Mouse (Mus musculus) lung, embryonic 14.5 days (tissue): Measurements from ENCODE around the gene Ptpn20. TPM values are rescaled to one million over a fixed set of nuclear protein-coding genes. Genes with fewer than 3 reads are reported as not detected.
A peak's percentile ranks its signal among the peaks of the same experiment; 100 is the strongest.

Source experiments
- ATAC-seq: fragments of 200-750 bp; cut with Nextera tagmentation; 2 replicates; pipeline ENCODE4 v1.8.0; 2017; ENCODE audit warnings: mild to moderate bottlenecking, moderate TSS enrichment, moderate library complexity; ENCODE audit not compliant: insufficient read depth
- DNase-seq: peaks from one replicate; pipeline ENCODE4 v3.0.0-alpha.2; 2015
- H3K27ac ChIP-seq: fragments of 300-500 bp; sonication (generic); 2 replicates; pipeline ENCODE4 v1.5.1; 2014; ENCODE audit warnings: low read depth, mild to moderate bottlenecking, moderate library complexity
- H3K27me3 ChIP-seq: fragments of 300-500 bp; sonication (generic); 2 replicates; pipeline ENCODE4 v1.6.1; 2014; ENCODE audit warnings: low read length, control low read depth; ENCODE audit not compliant: insufficient read depth
- H3K36me3 ChIP-seq: fragments of 300-500 bp; sonication (generic); 2 replicates; pipeline ENCODE4 v1.6.1; 2014; ENCODE audit warnings: control low read depth; ENCODE audit not compliant: insufficient read depth
- H3K4me1 ChIP-seq: fragments of 300-500 bp; sonication (generic); 2 replicates; pipeline ENCODE4 v1.6.1; 2014; ENCODE audit warnings: antibody characterized with exemption, control low read depth; ENCODE audit not compliant: insufficient read depth
- H3K4me2 ChIP-seq: fragments of 300-500 bp; sonication (generic); 2 replicates; pipeline ENCODE4 v1.6.1; 2014; ENCODE audit warnings: mild to moderate bottlenecking
- H3K4me3 ChIP-seq: fragments of 300-500 bp; sonication (generic); 2 replicates; pipeline ENCODE4 v1.5.1; 2014; ENCODE audit warnings: low read depth, low read length
- H3K9ac ChIP-seq: fragments of 300-500 bp; sonication (generic); 2 replicates; pipeline ENCODE4 v1.6.1; 2014
- H3K9me3 ChIP-seq: fragments of 300-500 bp; sonication (generic); 2 replicates; pipeline ENCODE4 v1.6.1; 2016; ENCODE audit warnings: low read depth, low read length, control low read depth
- CTCF ChIP-seq: IDR thresholded peaks from 2 replicates; pipeline ENCODE4 v1.5.1; 2016; ENCODE audit warnings: antibody characterized with exemption, low read depth
- WGBS: fragments of 180-500 bp; shearing (Covaris S2); extraction: QIAGEN DNeasy Blood & Tissue Kit; methylation state at CpG from one replicate; pipeline ENCODE4 v1.1.7; 2014; 5-methylcytosine and 5-hydroxymethylcytosine counted together
- polyA plus RNA-seq: library from polyadenylated mRNA; unstranded; fragments of >200 nt; fragmentation: Nextera tagmentation; extraction: Ambion mirVana; gene quantifications from 2 replicates; pipeline ENCODE4 v1.2.1, GENCODE M21; 2014

Gene Ptpn20
- polyA plus RNA-seq, 1 experiment from 2014 or later, result 0.09 TPM

DNA sequence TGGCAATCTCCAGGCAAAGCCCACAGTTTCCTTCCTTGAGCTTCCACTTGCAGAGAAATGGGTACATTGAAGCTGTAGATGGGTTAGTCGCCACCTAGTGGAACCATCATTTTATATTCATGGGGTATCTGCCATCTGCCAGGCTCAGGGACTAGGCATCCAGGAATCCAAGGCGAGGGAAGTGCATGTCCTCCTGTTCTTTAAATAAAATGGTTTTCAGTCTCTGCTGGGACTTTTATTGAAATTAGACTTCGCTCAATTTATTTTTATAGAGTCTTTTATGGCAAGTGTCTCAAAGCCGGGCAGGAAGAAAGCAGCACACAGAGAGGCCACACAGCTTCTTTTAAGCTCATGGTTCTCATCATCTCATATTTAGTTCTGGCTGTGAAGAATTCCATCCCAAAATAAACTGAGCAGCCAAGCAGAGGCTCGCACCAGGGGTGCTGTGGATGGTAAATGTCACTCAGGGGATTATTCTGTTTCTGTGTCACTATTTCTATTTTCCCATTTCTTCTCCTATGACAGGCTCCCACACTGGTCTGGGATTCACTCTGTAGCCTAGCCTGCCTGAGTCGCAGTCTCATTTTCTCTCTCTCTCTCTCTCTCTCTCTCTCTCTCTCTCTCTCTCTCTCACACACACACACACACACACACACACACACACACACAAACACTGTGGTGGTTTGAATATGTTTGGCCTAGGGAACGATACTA is 9.1 kb upstream of the Ptpn20 start:
- no peaks in the 10 kb centered on the region for H3K9me3 ChIP-seq
- H3K27me3 ChIP-seq, result no peaks in the 10 kb centered on the region
- H3K4me1 ChIP-seq, result no peaks in the 10 kb centered on the region
- ATAC-seq, result no peak
- TF ChIP-seq CTCF, result no peak
- no peak overlapping the region for H3K9ac ChIP-seq
- H3K36me3 ChIP-seq, result no peaks in the 10 kb centered on the region
- H3K27ac ChIP-seq, result no peak overlapping the region
- 63% methylated on average over 7 of the region's 7 CpGs for WGBS
- no peak overlapping the region for H3K4me2 ChIP-seq
- H3K4me3 ChIP-seq, result no peak overlapping the region
- DNase-seq, result no peak

DNA sequence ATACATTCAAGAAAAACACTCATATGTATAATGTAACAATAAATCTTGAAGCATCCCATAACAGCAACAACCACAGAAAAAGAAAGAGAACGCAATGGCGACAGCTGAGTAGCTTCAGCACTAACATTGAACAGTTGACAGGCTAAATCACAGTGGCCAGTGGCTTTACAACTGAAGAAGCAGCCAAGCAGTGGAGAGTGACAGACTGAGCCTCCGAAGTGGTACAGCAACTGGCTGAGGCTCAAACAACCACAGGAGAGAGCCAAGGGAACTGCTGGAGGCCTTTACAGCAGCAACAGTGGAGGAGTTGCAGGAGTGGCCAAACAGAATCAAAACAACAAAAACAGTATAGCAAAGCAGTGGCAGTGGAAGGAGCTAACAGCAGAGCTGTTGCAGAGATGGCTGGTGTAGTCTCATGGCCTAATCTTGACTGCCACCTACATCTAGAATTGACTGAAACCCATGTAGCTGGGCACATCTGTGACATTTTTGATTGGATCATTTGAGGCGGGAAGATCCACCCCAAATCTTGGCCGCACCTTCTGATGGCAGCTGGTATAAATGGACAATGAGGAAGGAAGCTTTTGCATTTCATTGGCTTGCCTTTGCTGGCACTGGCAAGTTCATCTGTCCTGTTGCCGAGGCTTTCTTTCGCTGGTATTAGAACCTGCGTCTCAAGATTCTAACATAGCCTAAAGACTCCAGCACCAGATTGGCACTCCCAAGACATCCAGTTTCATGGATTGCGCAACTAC is 9.5 kb downstream of the Ptpn20 start:
- H3K36me3 ChIP-seq, result no peaks in the 10 kb centered on the region
- WGBS, result 84% methylated on average over 9 of the region's 9 CpGs
- no peaks in the 10 kb centered on the region for H3K4me1 ChIP-seq
- no peak overlapping the region for H3K4me3 ChIP-seq
- TF ChIP-seq CTCF, result no peak
- DNase-seq (peak; percentile 56), ATAC-seq (no peak)
- H3K27ac ChIP-seq, result no peak overlapping the region
- no peak overlapping the region for H3K9ac ChIP-seq
- H3K9me3 ChIP-seq, result no peaks in the 10 kb centered on the region
- no peaks in the 10 kb centered on the region for H3K27me3 ChIP-seq
- H3K4me2 ChIP-seq, result no peak overlapping the region

DNA sequence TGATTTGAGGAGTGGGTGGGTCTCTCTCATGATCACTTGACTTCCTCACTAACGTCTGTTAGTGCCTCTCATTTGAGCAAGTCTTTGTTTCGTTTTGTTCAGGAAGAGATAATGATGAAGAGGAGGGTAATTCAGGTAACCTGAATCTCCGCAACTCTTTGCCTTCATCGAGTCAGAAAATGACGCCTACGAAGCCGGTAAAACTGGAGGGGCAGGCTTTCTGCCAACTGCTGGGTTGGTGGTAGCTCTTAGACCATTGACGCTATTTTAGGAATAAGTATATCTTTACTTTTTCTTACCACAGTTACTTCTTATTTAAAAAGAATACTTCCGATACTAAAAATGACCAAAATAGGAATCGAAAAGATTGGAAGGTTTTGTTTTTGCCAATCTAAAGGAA is 18.4 kb downstream of the Ptpn20 start:
- Histone ChIP-seq H3K4me1 (no peaks in the 10 kb centered on the region), H3K27me3 (no peaks in the 10 kb centered on the region), H3K9ac (no peak overlapping the region), H3K27ac (no peak overlapping the region), H3K9me3 (no peaks in the 10 kb centered on the region), H3K4me3 (no peak overlapping the region), H3K4me2 (no peak overlapping the region), H3K36me3 (no peaks in the 10 kb centered on the region)
- WGBS, result 69% methylated on average over 10 of the region's 10 CpGs
- no peak for TF ChIP-seq CTCF
- ATAC-seq (no peak), DNase-seq (no peak)

DNA sequence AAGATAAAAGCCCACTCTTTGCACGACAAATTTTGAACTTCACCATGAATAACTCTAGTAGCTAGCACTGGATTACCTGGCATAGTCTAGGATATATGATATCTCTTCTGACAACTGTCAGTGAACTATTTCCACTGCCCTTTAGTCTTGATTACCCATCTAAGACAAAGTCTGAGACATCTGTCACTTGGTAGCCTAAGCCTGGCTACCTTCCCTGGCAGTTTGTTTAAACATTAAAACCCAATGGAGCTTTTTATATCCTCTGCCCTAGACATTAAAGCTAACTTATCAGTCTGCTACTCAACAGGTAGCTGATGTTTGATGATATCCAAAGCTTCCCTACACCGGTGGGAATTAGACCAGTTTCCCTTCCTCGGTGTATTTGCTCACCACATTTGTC is 36.0 kb downstream of the Ptpn20 start:
- H3K9ac ChIP-seq, result no peak overlapping the region
- H3K36me3 ChIP-seq, result no peaks in the 10 kb centered on the region
- 54% methylated on average over 3 of the region's 3 CpGs for WGBS
- H3K27ac ChIP-seq, result no peak overlapping the region
- no peak for DNase-seq
- no peak overlapping the region for H3K4me3 ChIP-seq
- ATAC-seq, result no peak
- no peak for TF ChIP-seq CTCF
- no peaks in the 10 kb centered on the region for H3K27me3 ChIP-seq
- no peak overlapping the region for H3K4me2 ChIP-seq
- H3K9me3 ChIP-seq, result no peaks in the 10 kb centered on the region
- H3K4me1 ChIP-seq, result no peaks in the 10 kb centered on the region

DNA sequence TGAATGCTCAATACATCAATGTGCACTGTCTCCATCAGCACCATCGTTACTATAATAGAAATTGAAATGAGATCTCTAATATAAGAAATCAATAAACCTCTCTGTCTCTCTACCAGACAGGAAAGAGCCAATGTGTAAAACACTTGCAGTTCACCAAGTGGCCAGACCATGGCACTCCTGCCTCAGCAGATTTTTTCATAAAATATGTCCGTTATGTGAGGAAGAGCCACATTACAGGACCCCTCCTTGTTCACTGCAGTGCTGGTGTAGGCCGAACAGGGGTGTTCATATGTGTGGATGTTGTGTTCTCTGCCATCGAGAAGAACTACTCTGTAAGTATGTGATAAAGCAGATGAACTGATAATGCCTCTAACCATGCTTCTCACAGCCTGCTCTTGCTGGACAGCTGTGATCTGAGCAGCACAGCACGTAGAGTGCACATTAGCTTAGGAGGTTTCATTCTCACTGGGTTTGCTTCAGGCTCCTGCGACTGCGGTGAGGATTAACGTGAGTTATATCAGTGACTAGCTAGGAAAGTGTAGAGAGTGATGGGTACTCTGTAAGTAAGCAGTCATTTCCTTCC is 43.9 kb downstream of the Ptpn20 start:
- DNase-seq (peak; percentile 74), ATAC-seq (peak; percentile 56; the same call in 1 of the 2 replicates)
- no peak overlapping the region for H3K4me2 ChIP-seq
- no peaks in the 10 kb centered on the region for H3K27me3 ChIP-seq
- H3K4me3 ChIP-seq, result no peak overlapping the region
- H3K27ac ChIP-seq, result no peak overlapping the region
- WGBS, result 54% methylated on average over 8 of the region's 8 CpGs
- peak; percentile 72 for TF ChIP-seq CTCF
- H3K9ac ChIP-seq, result no peak overlapping the region
- no peaks in the 10 kb centered on the region for H3K4me1 ChIP-seq
- no peaks in the 10 kb centered on the region for H3K9me3 ChIP-seq
- H3K36me3 ChIP-seq, result no peaks in the 10 kb centered on the region

DNA sequence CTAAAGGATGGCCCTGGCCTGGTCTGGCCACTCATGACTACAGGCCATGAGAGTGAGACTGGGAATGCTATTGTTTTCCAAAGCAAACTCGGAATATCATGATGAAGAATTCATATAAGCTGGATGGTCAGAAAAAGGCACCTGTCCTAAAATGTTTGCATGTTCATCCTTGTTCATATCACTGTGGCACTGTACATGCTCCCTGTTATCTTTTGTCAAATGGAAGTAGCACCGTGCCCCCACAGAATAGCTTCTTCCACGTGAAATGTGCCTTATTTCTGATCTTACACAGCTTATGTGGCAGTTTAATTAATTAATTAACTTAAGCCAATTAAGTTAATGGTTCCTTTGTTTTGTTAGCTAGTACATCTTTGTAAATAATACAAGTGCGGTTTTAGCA is 45.3 kb downstream of the Ptpn20 start:
- no peaks in the 10 kb centered on the region for H3K9me3 ChIP-seq
- H3K27ac ChIP-seq, result no peak overlapping the region
- no peak for DNase-seq
- no peak for ATAC-seq
- 85% methylated on average over 4 of the region's 4 CpGs for WGBS
- no peaks in the 10 kb centered on the region for H3K4me1 ChIP-seq
- no peak overlapping the region for H3K4me3 ChIP-seq
- H3K36me3 ChIP-seq, result no peaks in the 10 kb centered on the region
- H3K27me3 ChIP-seq, result no peaks in the 10 kb centered on the region
- TF ChIP-seq CTCF, result no peak
- no peak overlapping the region for H3K9ac ChIP-seq
- H3K4me2 ChIP-seq, result no peak overlapping the region

DNA sequence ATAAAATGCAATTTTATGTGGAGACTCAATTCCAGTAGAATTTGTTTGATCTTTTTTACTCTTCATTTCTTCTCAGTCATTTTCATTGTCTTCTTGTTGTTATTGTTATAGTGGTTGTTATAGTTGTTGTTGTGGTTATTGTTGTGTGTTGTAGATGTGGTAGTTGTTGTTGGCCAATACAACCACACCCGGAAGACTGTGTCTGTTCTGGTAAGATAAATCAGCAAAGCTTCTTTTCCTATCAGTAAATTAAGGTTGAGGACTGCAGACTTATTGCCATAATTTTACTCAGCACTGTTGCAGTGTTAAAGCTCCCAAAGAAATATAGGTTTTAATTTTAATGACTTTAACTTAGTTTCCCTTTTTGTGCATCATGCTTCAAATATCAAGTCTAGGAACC is 45.8 kb downstream of the Ptpn20 start:
- Histone ChIP-seq H3K9ac (no peak overlapping the region), H3K4me2 (no peak overlapping the region), H3K36me3 (no peaks in the 10 kb centered on the region), H3K9me3 (no peaks in the 10 kb centered on the region), H3K27me3 (no peaks in the 10 kb centered on the region), H3K27ac (no peak overlapping the region), H3K4me3 (no peak overlapping the region), H3K4me1 (no peaks in the 10 kb centered on the region)
- no peak for ATAC-seq
- no peak for TF ChIP-seq CTCF
- DNase-seq, result no peak
- 87% methylated on average over 1 of the region's 1 CpGs for WGBS
